Mouse (Mus musculus) myocyte (in vitro differentiated cells): ENCODE data around the gene Siglecf. TPM values are rescaled to one million over a fixed set of nuclear protein-coding genes. Genes with fewer than 3 reads are reported as not detected.

ENCODE experiments used
- H3K27me3 ChIP-seq: one replicate; pipeline ENCODE4 v1.6.1; 2011; ENCODE audit not compliant: control insufficient read depth, insufficient read depth, insufficient read length
- H3K36me3 ChIP-seq: one replicate; pipeline ENCODE4 v1.6.1; 2011; ENCODE audit not compliant: control insufficient read depth, insufficient read depth
- H3K4me2 ChIP-seq: one replicate; pipeline ENCODE4 v1.6.1; 2011; ENCODE audit warnings: low read depth, control low read depth
- H3K4me3 ChIP-seq: one replicate; pipeline ENCODE4 v1.5.1; 2011; ENCODE audit warnings: mild to moderate bottlenecking, control low read depth, moderate library complexity
- H3K79me2 ChIP-seq: one replicate; pipeline ENCODE4 v1.6.1; 2011; ENCODE audit not compliant: control insufficient read depth, insufficient read depth
- H3ac ChIP-seq: one replicate; pipeline ENCODE4 v1.6.1; 2011; ENCODE audit not compliant: control insufficient read depth, insufficient read length
- CEBPB ChIP-seq: IDR thresholded peaks from 2 replicates; pipeline ENCODE4 v1.6.1; 2011; ENCODE audit warnings: mild to moderate bottlenecking, moderate library complexity; ENCODE audit not compliant: poor library complexity, insufficient read depth, severe bottlenecking
- E2F4 ChIP-seq: IDR thresholded peaks from one replicate; pipeline ENCODE4 v1.6.1; 2011; ENCODE audit warnings: mild to moderate bottlenecking, control low read depth, moderate library complexity; ENCODE audit not compliant: insufficient read depth
- MAX ChIP-seq: IDR thresholded peaks from one replicate; pipeline ENCODE4 v1.6.1; 2011; ENCODE audit warnings: low read depth, mild to moderate bottlenecking, control low read depth
- MYOD1 ChIP-seq, 3 experiments: IDR thresholded peaks; one replicate each; pipeline ENCODE4 v1.6.1; 2011; ENCODE audit warnings: control low read depth in 2 of 3, low read depth in 2 of 3, mild to moderate bottlenecking in 2 of 3, moderate library complexity in 1 of 3; ENCODE audit not compliant: insufficient read length in 2 of 3, control insufficient read depth in 1 of 3
- MYOG ChIP-seq, 3 experiments: IDR thresholded peaks; one replicate each; pipeline ENCODE4 v1.6.1; 2011; ENCODE audit warnings: control low read depth in 2 of 3, low read depth in 2 of 3, mild to moderate bottlenecking in 2 of 3; ENCODE audit not compliant: insufficient read length in 2 of 3, control insufficient read depth in 1 of 3, insufficient read depth in 1 of 3
- POLR2A ChIP-seq: IDR thresholded peaks from one replicate; pipeline ENCODE4 v1.6.1; 2011; ENCODE audit warnings: low read depth, mild to moderate bottlenecking, control low read depth, moderate library complexity; ENCODE audit not compliant: insufficient read length
- POLR2AphosphoS2 ChIP-seq: IDR thresholded peaks from one replicate; pipeline ENCODE4 v1.6.1; 2011; ENCODE audit warnings: low read depth, control low read depth; ENCODE audit not compliant: insufficient read length
- REST ChIP-seq: IDR thresholded peaks from one replicate; pipeline ENCODE4 v1.6.1; 2011; ENCODE audit warnings: mild to moderate bottlenecking, control low read depth, moderate library complexity; ENCODE audit not compliant: insufficient read depth, insufficient read length
- SRF ChIP-seq: IDR thresholded peaks from one replicate; pipeline ENCODE4 v1.6.1; 2011; ENCODE audit warnings: low read depth; ENCODE audit not compliant: control insufficient read depth, insufficient read length
- TCF12 ChIP-seq: IDR thresholded peaks from one replicate; pipeline ENCODE4 v1.6.1; 2011; ENCODE audit warnings: mild to moderate bottlenecking, control low read depth; ENCODE audit not compliant: poor library complexity, insufficient read depth, severe bottlenecking
- TCF3 ChIP-seq: IDR thresholded peaks from one replicate; pipeline ENCODE4 v1.6.1; 2011; ENCODE audit warnings: low read depth, control low read depth; ENCODE audit not compliant: insufficient read length
- USF1 ChIP-seq: IDR thresholded peaks from one replicate; pipeline ENCODE4 v1.6.1; 2011; ENCODE audit warnings: low read depth, mild to moderate bottlenecking, control low read depth, moderate library complexity
- polyA plus RNA-seq: library from polyadenylated mRNA; unstranded; fragments of >200 nt; fragmentation: generic; extraction: Trizol; gene quantifications from one replicate; pipeline ENCODE4 v1.2.1, GENCODE M21; 2012; ENCODE audit warnings: missing spikeins

Siglecf gene
- not detected for polyA plus RNA-seq

GRCm38 (mm10) chr7:43351154-43351553 is at the start of gene Siglecf:
Gene Siglecf (plus strand): TSS chr7:43351341.
- Histone ChIP-seq H3ac (no peak within 1 kb of the TSS), H3K4me2 (no peak within 1 kb of the TSS), H3K36me3 (no peaks in the 10 kb centered on the region), H3K4me3 (no peak within 1 kb of the TSS), H3K27me3 (no peaks in the 10 kb centered on the region), H3K79me2 (no peaks in the 10 kb centered on the region)
- TF ChIP-seq CEBPB (no peak), POLR2A (no peak), POLR2AphosphoS2 (no peak), TCF3 (no peak)

- H3K79me2 ChIP-seq, result peaks cover 26% of the 10 kb centered on the region
- H3K4me3 ChIP-seq, result no peak overlapping the region
- TF ChIP-seq TCF3 (no peak), SRF (no peak), MAX (no peak), MYOG (IDR thresholded peaks at IDR 0.05; ENCODE audit: control insufficient read depth in 1 of 3, insufficient read depth in 1 of 3, insufficient read length in 2 of 3, low read depth in 2 of 3) (no peak), USF1 (no peak), POLR2AphosphoS2 (no peak), MYOD1 (IDR thresholded peaks at IDR 0.05; ENCODE audit: control insufficient read depth in 1 of 3, insufficient read length in 2 of 3, low read depth in 2 of 3) (no peak), CEBPB (no peak), TCF12 (no peak), REST (no peak), POLR2A (no peak), E2F4 (no peak)
- H3K27me3 ChIP-seq, result no peaks in the 10 kb centered on the region
- H3K36me3 ChIP-seq, result peaks cover 27% of the 10 kb centered on the region
- H3ac ChIP-seq, result no peak overlapping the region
- peak overlapping the region; percentile 42 for H3K4me2 ChIP-seq
Observed at GRCm38 (mm10) chr7:43305235-43305634, 45.9 kb upstream of the Siglecf start.

GRCm38 (mm10) chr7:43309069-43309468 is 42.1 kb upstream of the Siglecf start:
- no peak overlapping the region for H3K4me2 ChIP-seq
- H3K27me3 ChIP-seq, result no peaks in the 10 kb centered on the region
- peaks cover 35% of the 10 kb centered on the region for H3K79me2 ChIP-seq
- no peak overlapping the region for H3ac ChIP-seq
- peaks cover 12% of the 10 kb centered on the region for H3K36me3 ChIP-seq
- TF ChIP-seq MAX, result no peak
- no peak for TF ChIP-seq TCF12
- TF ChIP-seq CEBPB, result no peak
- TF ChIP-seq MYOD1 (IDR thresholded peaks at IDR 0.05; ENCODE audit: control insufficient read depth in 1 of 3, insufficient read length in 2 of 3, low read depth in 2 of 3), result no peak
- no peak for TF ChIP-seq POLR2AphosphoS2
- no peak for TF ChIP-seq REST
- no peak for TF ChIP-seq POLR2A
- TF ChIP-seq TCF3, result no peak
- no peak for TF ChIP-seq MYOG (IDR thresholded peaks at IDR 0.05; ENCODE audit: control insufficient read depth in 1 of 3, insufficient read depth in 1 of 3, insufficient read length in 2 of 3, low read depth in 2 of 3)
- no peak for TF ChIP-seq USF1
- no peak for TF ChIP-seq E2F4
- TF ChIP-seq SRF, result no peak
- H3K4me3 ChIP-seq, result no peak overlapping the region

- Histone ChIP-seq H3K79me2 (peaks cover 30% of the 10 kb centered on the region), H3K4me2 (peak overlapping the region; percentile 88), H3K36me3 (peaks cover 12% of the 10 kb centered on the region), H3K4me3 (peak overlapping the region; percentile 84), H3ac (no peak overlapping the region), H3K27me3 (no peaks in the 10 kb centered on the region)
- TF ChIP-seq POLR2AphosphoS2, result no peak
- no peak for TF ChIP-seq CEBPB
- TF ChIP-seq MYOG (IDR thresholded peaks at IDR 0.05; ENCODE audit: control insufficient read depth in 1 of 3, insufficient read depth in 1 of 3, insufficient read length in 2 of 3, low read depth in 2 of 3), result no peak
- TF ChIP-seq MYOD1 (IDR thresholded peaks at IDR 0.05; ENCODE audit: control insufficient read depth in 1 of 3, insufficient read length in 2 of 3, low read depth in 2 of 3), result no peak
- no peak for TF ChIP-seq TCF12
- TF ChIP-seq REST, result no peak
- TF ChIP-seq USF1, result no peak
- no peak for TF ChIP-seq MAX
- no peak for TF ChIP-seq E2F4
- no peak for TF ChIP-seq POLR2A
- no peak for TF ChIP-seq TCF3
- no peak for TF ChIP-seq SRF
Observed at GRCm38 (mm10) chr7:43311632-43312031, 39.5 kb upstream of the Siglecf start.

- peaks cover 30% of the 10 kb centered on the region for H3K79me2 ChIP-seq
- H3K4me2 ChIP-seq, result peak overlapping the region; percentile 88
- H3K4me3 ChIP-seq, result peak overlapping the region; percentile 84
- peaks cover 12% of the 10 kb centered on the region for H3K36me3 ChIP-seq
- H3K27me3 ChIP-seq, result no peaks in the 10 kb centered on the region
- TF ChIP-seq POLR2A (no peak), CEBPB (no peak), MYOG (IDR thresholded peaks at IDR 0.05; ENCODE audit: control insufficient read depth in 1 of 3, insufficient read depth in 1 of 3, insufficient read length in 2 of 3, low read depth in 2 of 3) (peak in 1 of 3 experiments; percentile 9), USF1 (no peak), REST (no peak), TCF12 (no peak), MAX (no peak), TCF3 (no peak), MYOD1 (IDR thresholded peaks at IDR 0.05; ENCODE audit: control insufficient read depth in 1 of 3, insufficient read length in 2 of 3, low read depth in 2 of 3) (peak in 1 of 3 experiments; percentile 0), SRF (no peak), POLR2AphosphoS2 (no peak), E2F4 (no peak)
- H3ac ChIP-seq, result peak overlapping the region; percentile 23
Observed at GRCm38 (mm10) chr7:43312386-43313012, 38.6 kb upstream of the Siglecf start.
